Mouse (Mus musculus) left cerebral cortex, adult 2 months (tissue): ENCODE measurements around the gene Arhgap6. TPM values are rescaled to one million over a fixed set of nuclear protein-coding genes. Genes with fewer than 3 reads are reported as not detected.

ENCODE experiments used
- DNase-seq, 2 experiments: peaks; one replicate each; pipeline ENCODE4 v3.0.0; 2021 to 2022; ENCODE audit warnings: low spot score in 2 of 2, mixed read lengths in 1 of 2; ENCODE audit errors: extremely low spot score in 1 of 2
- H3K27ac ChIP-seq: fragments of 200-600 bp; 2 replicates; pipeline ENCODE4 v1.8.1; 2022
- H3K4me3 ChIP-seq: fragments of 200-600 bp; 2 replicates; pipeline ENCODE4 v1.8.1; 2022
- CTCF ChIP-seq: fragments of 200-600 bp; IDR thresholded peaks from 2 replicates; pipeline ENCODE4 v1.8.1; 2022; ENCODE audit warnings: antibody characterized with exemption, mild to moderate bottlenecking, moderate library complexity
- intact Hi-C: fragments of 180-260 bp; cut with DNase I; formaldehyde crosslinking; loops from one replicate; pipeline ENCODE4 v1.15.1; 2025
- total RNA-seq, 2 experiments: library from RNA; stranded (reverse); gene quantifications; 2 replicates each; pipeline ENCODE4 v1.2.3; 2021

Arhgap6 gene
- total RNA-seq, 2 experiments from 2014 or later = 8.8 to 12.7 TPM

DNA sequence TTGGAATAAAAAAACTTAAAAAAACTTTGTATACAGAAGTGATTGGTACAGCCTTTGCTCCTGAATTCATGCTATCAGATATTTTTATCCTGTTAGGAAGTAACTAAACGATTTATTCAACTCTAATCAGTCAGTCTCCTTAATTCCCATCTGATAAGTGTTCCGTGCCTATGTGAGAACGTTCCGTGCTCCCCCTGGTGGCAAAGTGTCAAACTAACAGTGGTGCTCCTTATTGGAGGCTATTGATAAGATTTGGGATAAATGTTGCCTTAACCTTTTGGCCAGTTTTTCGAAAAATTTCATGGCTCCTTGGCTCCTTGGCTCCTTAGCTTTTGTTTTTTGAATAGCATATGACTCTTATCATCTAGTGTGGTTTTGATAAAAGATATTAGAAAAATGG lies 291.0 kb downstream of the Arhgap6 start:
- peak; percentile 67 for TF ChIP-seq CTCF
- H3K4me3 ChIP-seq = no peak overlapping the region
- DNase-seq = peak; percentile 21 to 36
- intact Hi-C loops = loop anchor here (2.0 kb wide), 1 partner anchor 147 kb away; no protein-coding TSS in a partner anchor
- no peak overlapping the region for H3K27ac ChIP-seq

DNA sequence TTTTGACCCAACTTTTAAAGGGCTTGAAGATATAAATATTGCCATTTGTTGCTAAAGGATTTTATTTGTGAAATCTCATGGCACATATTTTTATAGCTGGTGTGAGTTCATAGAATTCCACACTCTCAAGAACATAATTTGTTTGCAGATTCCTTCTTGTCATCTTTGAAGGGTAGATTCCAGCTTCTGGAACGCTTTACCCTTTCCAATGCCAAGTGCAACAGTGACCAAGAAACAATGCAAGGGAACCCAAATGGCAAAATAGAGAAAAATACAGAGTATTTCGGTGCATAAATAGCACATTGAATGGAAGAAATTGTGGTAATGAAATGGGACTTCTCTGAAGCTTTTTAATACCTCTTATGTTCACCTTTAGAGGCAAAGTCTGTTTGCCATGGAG lies 294.3 kb downstream of the Arhgap6 start:
- H3K27ac ChIP-seq = no peak overlapping the region
- intact Hi-C loops = no loop called here
- no peak for TF ChIP-seq CTCF
- no peak for DNase-seq
- no peak overlapping the region for H3K4me3 ChIP-seq

DNA sequence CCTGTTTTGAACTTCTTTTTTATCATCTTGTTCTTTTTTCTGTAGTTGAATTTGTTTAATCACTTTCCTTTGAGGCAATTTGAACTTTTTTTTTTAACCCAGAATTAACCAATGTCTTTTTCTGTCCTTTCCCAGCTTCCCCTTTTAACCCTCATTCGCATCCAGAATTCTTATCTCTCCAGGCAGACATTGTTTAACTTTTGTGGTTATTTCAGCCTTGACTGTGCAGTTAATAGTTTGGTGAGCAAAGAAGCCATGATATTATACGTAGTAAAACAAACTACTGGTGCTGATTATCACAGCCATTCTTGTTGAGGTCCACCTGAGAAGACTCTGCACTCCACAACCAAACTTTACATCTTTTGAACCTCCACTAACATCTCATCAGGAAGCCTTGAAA lies 299.7 kb downstream of the Arhgap6 start:
- TF ChIP-seq CTCF = no peak
- no peak overlapping the region for H3K27ac ChIP-seq
- H3K4me3 ChIP-seq = no peak overlapping the region
- intact Hi-C loops = no loop called here
- no peak for DNase-seq

DNA sequence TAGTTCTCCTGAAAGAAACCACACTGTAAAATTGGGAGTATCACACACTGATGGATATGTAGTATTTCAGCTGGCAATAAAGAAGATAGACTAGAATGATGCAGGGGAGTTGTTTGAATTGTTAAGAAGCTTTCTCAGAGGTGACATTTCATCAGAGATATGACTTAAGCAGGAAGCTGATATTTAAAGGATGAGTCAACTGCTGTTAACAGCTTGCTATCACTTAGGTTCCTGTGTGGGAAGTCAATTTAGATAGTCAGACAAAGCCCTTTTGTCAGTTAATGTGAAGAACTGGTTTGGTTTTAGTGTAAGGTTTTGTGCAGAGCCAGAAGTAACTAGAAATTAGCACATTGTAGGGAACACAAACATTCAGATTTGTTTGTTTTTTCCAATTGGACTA lies 300.7 kb downstream of the Arhgap6 start:
- Histone ChIP-seq H3K27ac (no peak overlapping the region), H3K4me3 (no peak overlapping the region)
- TF ChIP-seq CTCF = no peak
- intact Hi-C loops = no loop called here
- no peak for DNase-seq

DNA sequence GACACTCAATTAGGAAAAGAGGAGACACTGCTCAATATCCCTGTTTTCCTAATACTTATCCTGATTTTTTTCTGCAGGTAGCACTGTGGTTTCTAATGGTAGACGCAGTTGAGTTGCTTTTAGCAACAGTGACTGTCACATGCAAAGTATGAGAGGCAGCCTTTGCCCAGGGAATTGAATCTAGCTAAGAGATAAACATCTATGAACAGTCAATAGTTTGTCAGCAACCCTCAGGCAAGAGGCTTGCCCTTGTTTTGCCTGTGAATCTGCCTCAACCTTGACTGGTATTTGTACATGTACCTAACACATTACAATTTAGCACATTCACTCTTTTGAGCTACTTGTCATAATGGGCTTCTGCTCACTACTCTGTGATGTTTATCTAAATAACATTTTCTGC lies 307.8 kb downstream of the Arhgap6 start:
- TF ChIP-seq CTCF = no peak
- Histone ChIP-seq H3K4me3 (no peak overlapping the region), H3K27ac (no peak overlapping the region)
- intact Hi-C loops = no loop called here
- no peak for DNase-seq

DNA sequence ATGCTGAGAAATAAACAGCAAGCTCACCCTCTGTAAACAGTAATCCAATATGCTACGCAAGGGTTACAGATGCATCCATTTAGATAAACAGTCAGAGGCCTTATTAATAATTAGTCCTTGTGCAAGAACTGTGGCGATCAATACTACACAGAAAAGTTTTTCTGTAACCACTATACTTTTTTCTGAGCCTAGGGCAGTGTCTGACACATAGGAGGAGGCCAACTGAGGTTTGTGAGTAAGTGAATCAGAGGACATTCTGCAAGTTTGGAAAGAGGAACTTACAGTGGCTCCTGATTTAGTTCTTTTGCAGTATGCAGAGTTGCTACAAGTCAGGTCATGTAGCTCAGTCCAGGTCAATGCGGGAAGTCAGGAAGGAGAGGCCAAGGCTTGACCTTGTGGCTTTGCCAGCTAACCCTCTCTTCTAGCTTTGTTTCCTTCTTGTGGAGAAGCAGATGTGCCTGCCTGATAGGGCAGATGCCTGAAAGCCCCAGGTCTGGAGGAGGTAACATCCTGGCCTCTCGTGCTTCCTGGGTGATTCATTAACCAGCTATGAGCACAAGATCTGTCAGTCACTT lies 311.2 kb downstream of the Arhgap6 start:
- H3K27ac ChIP-seq = no peak overlapping the region
- TF ChIP-seq CTCF = no peak
- intact Hi-C loops = no loop called here
- H3K4me3 ChIP-seq = no peak overlapping the region
- no peak for DNase-seq

DNA sequence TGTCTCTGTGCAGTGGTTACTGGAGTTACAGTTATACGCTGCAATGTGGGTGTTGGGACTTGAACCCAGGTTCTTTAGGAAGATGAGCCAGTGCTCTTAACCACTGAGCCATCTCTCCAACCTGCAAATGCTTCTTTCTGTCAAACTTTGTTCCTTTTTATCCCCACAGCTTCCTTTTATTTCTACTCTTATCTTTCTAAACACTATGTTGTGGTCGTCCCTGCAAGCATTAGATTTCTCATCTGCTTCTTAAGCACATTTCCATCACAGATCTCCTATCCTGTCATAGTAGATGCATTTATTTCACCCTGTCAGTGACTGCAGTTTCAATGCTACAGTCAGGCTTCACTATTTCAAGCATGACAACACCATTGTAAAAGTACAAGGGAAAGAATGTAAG lies 312.5 kb downstream of the Arhgap6 start:
- TF ChIP-seq CTCF = no peak
- no peak for DNase-seq
- H3K4me3 ChIP-seq = no peak overlapping the region
- H3K27ac ChIP-seq = no peak overlapping the region
- intact Hi-C loops = no loop called here

DNA sequence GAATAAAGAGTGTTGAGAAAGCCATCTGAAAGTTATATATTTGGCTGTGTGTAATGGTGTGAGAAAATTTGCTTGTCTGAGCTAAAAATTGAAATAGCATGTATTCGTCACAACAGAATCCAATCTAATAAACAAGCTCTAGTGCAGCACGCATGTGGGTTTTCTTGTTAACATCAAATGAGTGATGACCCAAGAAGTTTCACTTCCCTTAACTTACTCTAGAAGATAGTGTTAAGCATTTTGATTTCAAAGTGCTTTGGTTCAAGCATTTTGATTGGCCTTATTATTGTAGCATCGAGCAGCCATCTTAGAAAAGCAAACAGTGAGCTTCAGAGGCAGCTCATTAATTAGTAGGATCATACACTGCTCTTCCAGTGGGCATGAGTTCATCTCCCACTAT lies 315.1 kb downstream of the Arhgap6 start:
- intact Hi-C loops = no loop called here
- no peak for TF ChIP-seq CTCF
- Histone ChIP-seq H3K4me3 (no peak overlapping the region), H3K27ac (no peak overlapping the region)
- no peak for DNase-seq

DNA sequence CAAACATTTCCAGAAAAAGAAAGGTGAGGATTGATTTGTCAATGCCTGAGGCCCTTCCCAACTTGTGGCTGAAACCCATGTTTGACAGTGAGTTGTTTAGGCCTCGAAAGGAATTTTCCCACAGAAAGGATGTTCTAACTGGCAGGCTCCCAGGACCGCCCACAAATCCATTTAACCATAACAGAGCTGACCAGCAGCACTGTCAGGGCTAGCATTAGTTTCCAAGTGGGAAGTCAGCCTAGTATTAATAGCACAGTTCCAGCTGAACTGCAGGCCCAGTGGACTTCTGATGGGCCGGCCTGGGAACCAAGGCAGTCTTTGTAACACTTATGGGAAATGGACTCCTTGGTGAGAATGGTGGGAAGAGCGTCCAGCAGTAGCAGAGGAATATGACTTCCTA lies 317.8 kb downstream of the Arhgap6 start:
- Histone ChIP-seq H3K27ac (no peak overlapping the region), H3K4me3 (no peak overlapping the region)
- DNase-seq = no peak
- no peak for TF ChIP-seq CTCF
- intact Hi-C loops = no loop called here

DNA sequence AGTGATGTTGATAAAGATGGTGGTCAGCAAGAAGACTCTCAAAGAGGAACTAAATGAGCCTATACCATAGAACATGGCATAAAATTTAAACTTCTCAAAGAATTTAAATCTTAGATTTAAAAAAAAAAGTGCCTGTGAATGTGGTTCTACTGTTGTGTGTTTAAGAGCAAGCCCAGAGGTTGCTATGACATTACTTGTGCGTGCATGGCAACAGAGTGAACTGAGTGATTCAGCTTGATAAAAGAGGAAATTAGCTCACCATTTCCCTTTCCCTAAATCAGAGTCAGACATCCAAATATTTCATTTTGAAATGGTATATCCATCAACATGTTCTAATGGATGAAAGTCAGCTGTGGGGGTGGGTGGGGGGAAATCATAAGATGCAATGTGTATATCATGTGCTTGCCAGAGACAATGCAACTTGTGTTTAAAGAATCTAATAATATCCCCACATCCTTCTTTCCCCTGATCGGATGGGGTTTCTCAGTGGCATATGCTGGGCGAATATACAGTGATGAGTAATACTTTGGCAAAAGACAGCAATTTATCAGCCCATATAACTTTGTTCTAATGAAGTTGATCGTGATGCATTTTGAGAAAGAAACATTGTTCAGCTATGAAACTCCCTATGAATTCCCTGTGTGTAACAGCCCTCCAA lies 328.3 kb downstream of the Arhgap6 start:
- intact Hi-C loops = no loop called here
- H3K4me3 ChIP-seq = no peak overlapping the region
- no peak overlapping the region for H3K27ac ChIP-seq
- no peak for DNase-seq
- no peak for TF ChIP-seq CTCF

DNA sequence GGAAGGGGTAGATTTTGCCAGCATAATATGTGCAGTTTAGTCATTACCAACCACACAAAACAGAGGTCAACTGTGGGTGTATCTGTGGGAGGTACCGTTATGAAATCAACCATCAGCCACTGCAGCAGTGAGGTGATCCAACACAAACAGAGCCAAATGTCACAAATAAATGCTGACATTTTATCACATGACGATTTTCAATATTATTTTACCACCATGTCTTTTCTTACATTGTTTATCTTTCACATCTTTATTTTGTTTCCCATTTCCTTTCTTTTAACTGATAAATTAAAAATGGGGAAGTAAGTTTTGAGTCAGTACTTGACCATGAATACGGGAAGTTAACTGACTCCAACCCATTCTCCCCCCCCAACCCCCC lies 328.9 kb downstream of the Arhgap6 start:
- intact Hi-C loops = no loop called here
- TF ChIP-seq CTCF = no peak
- no peak for DNase-seq

DNA sequence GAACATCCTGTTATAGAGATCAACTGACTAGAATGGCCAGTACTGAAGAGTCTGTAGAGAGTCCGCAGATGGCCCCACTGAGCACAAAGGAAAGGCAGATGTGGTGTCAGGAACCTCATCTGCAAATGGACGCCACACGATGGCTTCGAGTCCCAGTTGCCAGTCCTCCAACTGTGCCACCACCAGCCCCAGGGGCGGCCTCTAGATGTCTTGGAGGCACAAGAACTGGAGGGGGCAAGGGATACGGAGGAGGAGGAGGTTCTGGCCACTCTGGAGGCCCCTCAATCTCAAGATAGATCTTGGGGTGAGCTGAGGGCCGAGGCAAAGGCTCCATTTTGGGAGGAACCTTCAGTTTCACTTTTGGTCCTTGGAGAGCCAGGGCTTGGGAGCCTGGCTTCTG lies 344.9 kb downstream of the Arhgap6 start:
- intact Hi-C loops = no loop called here
- no peak overlapping the region for H3K4me3 ChIP-seq
- no peak for TF ChIP-seq CTCF
- no peak for DNase-seq
- H3K27ac ChIP-seq = no peak overlapping the region

More for the DNA sequence above, 328.9 kb downstream of the Arhgap6 start:
- Histone ChIP-seq H3K27ac (no peak overlapping the region), H3K4me3 (no peak overlapping the region)

DNA sequence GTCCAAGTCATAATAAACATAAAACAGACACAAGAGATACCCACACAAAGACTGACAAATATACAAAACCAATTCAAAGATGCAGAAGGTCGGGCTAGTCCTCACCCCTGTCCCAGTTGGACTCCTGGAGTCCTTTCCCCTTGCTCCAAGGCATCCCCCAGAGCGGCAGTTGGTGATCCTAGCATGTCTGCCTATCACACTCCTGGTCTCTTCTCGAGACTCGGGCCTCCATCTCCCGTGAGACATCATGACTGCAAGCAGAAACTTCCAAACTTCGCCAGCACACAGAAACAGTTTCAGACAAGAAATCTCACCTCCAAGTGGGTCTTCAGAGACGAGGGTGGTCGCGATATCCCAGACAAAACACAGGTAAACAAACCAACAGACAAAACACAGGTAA lies 345.6 kb downstream of the Arhgap6 start:
- no peak overlapping the region for H3K27ac ChIP-seq
- no peak for DNase-seq

More for the DNA sequence above, 345.6 kb downstream of the Arhgap6 start:
- no peak overlapping the region for H3K4me3 ChIP-seq
- no peak for TF ChIP-seq CTCF
- intact Hi-C loops = no loop called here
